Mouse (Mus musculus) heart, embryonic 13.5 days (tissue): ENCODE results near the gene Vmp1. TPM values are rescaled to one million over a fixed set of nuclear protein-coding genes. Genes with fewer than 3 reads are reported as not detected.

Experiments
- ATAC-seq: fragments of 200-750 bp; cut with Nextera tagmentation; 2 replicates; pipeline ENCODE4 v1.8.0; 2017; ENCODE audit warnings: moderate TSS enrichment; ENCODE audit not compliant: insufficient number of reproducible peaks, low FRiP score, low TSS enrichment; ENCODE audit errors: extremely low read depth
- H3K27ac ChIP-seq: fragments of 300-500 bp; sonication (generic); replicated peaks from 2 replicates; pipeline ENCODE4 v1.5.1; 2015; ENCODE audit warnings: moderate library complexity, mild to moderate bottlenecking, inconsistent platforms
- H3K27me3 ChIP-seq: fragments of 300-500 bp; sonication (generic); replicated peaks from 2 replicates; pipeline ENCODE4 v1.6.1; 2015; ENCODE audit warnings: mild to moderate bottlenecking, inconsistent platforms
- H3K36me3 ChIP-seq: fragments of 300-500 bp; sonication (generic); 2 replicates; pipeline ENCODE4 v1.6.1; 2015; ENCODE audit warnings: mild to moderate bottlenecking, inconsistent platforms
- H3K4me1 ChIP-seq: fragments of 300-500 bp; sonication (generic); 2 replicates; pipeline ENCODE4 v1.6.1; 2015; ENCODE audit warnings: inconsistent platforms
- H3K4me2 ChIP-seq: fragments of 300-500 bp; sonication (generic); 2 replicates; pipeline ENCODE4 v1.6.1; 2015; ENCODE audit warnings: inconsistent platforms, mild to moderate bottlenecking, moderate library complexity
- H3K4me3 ChIP-seq: fragments of 300-500 bp; sonication (generic); 2 replicates; pipeline ENCODE4 v1.5.1; 2015; ENCODE audit warnings: moderate library complexity, mild to moderate bottlenecking, inconsistent platforms
- H3K9ac ChIP-seq: fragments of 300-500 bp; sonication (generic); 2 replicates; pipeline ENCODE4 v1.6.1; 2015; ENCODE audit warnings: inconsistent platforms, mild to moderate bottlenecking, moderate library complexity
- H3K9me3 ChIP-seq: fragments of 300-500 bp; sonication (generic); 2 replicates; pipeline ENCODE4 v1.6.1; 2016; ENCODE audit warnings: inconsistent platforms
- WGBS: fragments of 180-500 bp; shearing (Covaris S2); methylation state at CpG from one replicate; pipeline ENCODE4 v1.1.7; 2015; ENCODE audit warnings: mixed read lengths; 5-methylcytosine and 5-hydroxymethylcytosine counted together
- polyA plus RNA-seq: library from polyadenylated mRNA; unstranded; fragments of >200 nt; fragmentation: Nextera tagmentation; extraction: Ambion mirVana; gene quantifications from 2 replicates; pipeline ENCODE4 v1.2.1, GENCODE M21; 2015

Vmp1 gene
- polyA plus RNA-seq, 1 experiment from 2014 or later, result 85.3 TPM

- Histone ChIP-seq H3K4me3 (no peak overlapping the region), H3K36me3 (peaks cover 94% of the 10 kb centered on the region), H3K9me3 (no peaks in the 10 kb centered on the region), H3K4me1 (no peaks in the 10 kb centered on the region), H3K27ac (no peak overlapping the region), H3K4me2 (no peak overlapping the region), H3K9ac (no peak overlapping the region), H3K27me3 (no peaks in the 10 kb centered on the region)
- 84% methylated on average over 2 of the region's 2 CpGs for WGBS
- no peak for ATAC-seq
These were observed 8.9 kb upstream of the Vmp1 start for GRCm38 (mm10) chr11:86692546-86692945.

GRCm38 (mm10) chr11:86691956-86692355 lies 8.3 kb upstream of the Vmp1 start:
- no peak overlapping the region for H3K4me3 ChIP-seq
- no peak overlapping the region for H3K4me2 ChIP-seq
- no peaks in the 10 kb centered on the region for H3K27me3 ChIP-seq
- H3K9ac ChIP-seq, result no peak overlapping the region
- H3K36me3 ChIP-seq, result peaks cover 93% of the 10 kb centered on the region
- 88% methylated on average over 2 of the region's 2 CpGs for WGBS
- no peaks in the 10 kb centered on the region for H3K9me3 ChIP-seq
- ATAC-seq, result no peak
- no peak overlapping the region for H3K27ac ChIP-seq
- H3K4me1 ChIP-seq, result peaks cover 6% of the 10 kb centered on the region

- ATAC-seq, result no peak
- Histone ChIP-seq H3K4me2 (no peak overlapping the region), H3K9ac (no peak overlapping the region), H3K27me3 (no peaks in the 10 kb centered on the region), H3K4me1 (peaks cover 8% of the 10 kb centered on the region), H3K4me3 (no peak overlapping the region), H3K36me3 (peaks cover 89% of the 10 kb centered on the region), H3K27ac (no peak overlapping the region), H3K9me3 (no peaks in the 10 kb centered on the region)
- WGBS, result 92% methylated on average over 3 of the region's 3 CpGs
These were observed 7.8 kb upstream of the Vmp1 start for GRCm38 (mm10) chr11:86691482-86691881.

GRCm38 (mm10) chr11:86690383-86690782 lies 6.7 kb upstream of the Vmp1 start:
- H3K27me3 ChIP-seq, result no peaks in the 10 kb centered on the region
- ATAC-seq, result no peak
- WGBS, result 84% methylated on average over 3 of the region's 3 CpGs
- H3K4me1 ChIP-seq, result peaks cover 15% of the 10 kb centered on the region
- no peak overlapping the region for H3K4me3 ChIP-seq
- no peaks in the 10 kb centered on the region for H3K9me3 ChIP-seq
- H3K9ac ChIP-seq, result no peak overlapping the region
- H3K27ac ChIP-seq, result no peak overlapping the region
- H3K36me3 ChIP-seq, result peaks cover 78% of the 10 kb centered on the region
- H3K4me2 ChIP-seq, result no peak overlapping the region

GRCm38 (mm10) chr11:86685366-86685765 lies 1.7 kb upstream of the Vmp1 start:
- peaks cover 47% of the 10 kb centered on the region for H3K4me1 ChIP-seq
- H3K36me3 ChIP-seq, result peaks cover 30% of the 10 kb centered on the region
- H3K27ac ChIP-seq, result no peak overlapping the region
- peak overlapping the region; percentile 94 for H3K4me2 ChIP-seq
- ATAC-seq, result no peak
- H3K27me3 ChIP-seq, result no peaks in the 10 kb centered on the region
- peak overlapping the region; percentile 92 for H3K9ac ChIP-seq
- 90% methylated on average over 1 of the region's 1 CpGs for WGBS
- H3K9me3 ChIP-seq, result no peaks in the 10 kb centered on the region
- H3K4me3 ChIP-seq, result peak overlapping the region; percentile 87

- Histone ChIP-seq H3K27me3 (no peaks in the 10 kb centered on the region), H3K4me1 (peaks cover 47% of the 10 kb centered on the region), H3K4me3 (peak overlapping the region; percentile 87), H3K36me3 (peaks cover 20% of the 10 kb centered on the region), H3K9ac (peak overlapping the region; percentile 92), H3K4me2 (peak overlapping the region; percentile 94), H3K27ac (peak overlapping the region; percentile 92), H3K9me3 (no peaks in the 10 kb centered on the region)
- 7% methylated on average over 20 of the region's 20 CpGs for WGBS
- ATAC-seq, result no peak
These were observed 733 bp upstream of the Vmp1 start for GRCm38 (mm10) chr11:86684126-86685012.

- no peaks in the 10 kb centered on the region for H3K9me3 ChIP-seq
- H3K9ac ChIP-seq, result peak overlapping the region; percentile 92
- H3K36me3 ChIP-seq, result peaks cover 8% of the 10 kb centered on the region
- H3K27me3 ChIP-seq, result no peaks in the 10 kb centered on the region
- H3K27ac ChIP-seq, result peak overlapping the region; percentile 92
- H3K4me3 ChIP-seq, result peak overlapping the region; percentile 87
- H3K4me2 ChIP-seq, result peak overlapping the region; percentile 94
- ATAC-seq, result no peak
- 33% methylated on average over 7 of the region's 7 CpGs for WGBS
- peaks cover 53% of the 10 kb centered on the region for H3K4me1 ChIP-seq
These were observed 775 bp downstream of the Vmp1 start for GRCm38 (mm10) chr11:86682861-86683260.

- no peaks in the 10 kb centered on the region for H3K27me3 ChIP-seq
- H3K36me3 ChIP-seq, result peaks cover 6% of the 10 kb centered on the region; the same call in 1 of the 2 replicates
- H3K9me3 ChIP-seq, result no peaks in the 10 kb centered on the region
- no peak for ATAC-seq
- peaks cover 45% of the 10 kb centered on the region for H3K4me1 ChIP-seq
- 64% methylated on average over 3 of the region's 3 CpGs for WGBS
- H3K27ac ChIP-seq, result no peak overlapping the region
- no peak overlapping the region for H3K9ac ChIP-seq
- H3K4me2 ChIP-seq, result no peak overlapping the region
- no peak overlapping the region for H3K4me3 ChIP-seq
These were observed 2.2 kb downstream of the Vmp1 start for GRCm38 (mm10) chr11:86681423-86681822.

- WGBS, result 90% methylated on average over 3 of the region's 3 CpGs
- no peak overlapping the region for H3K4me2 ChIP-seq
- H3K4me1 ChIP-seq, result peaks cover 42% of the 10 kb centered on the region
- no peak for ATAC-seq
- H3K36me3 ChIP-seq, result peaks cover 6% of the 10 kb centered on the region; the same call in 1 of the 2 replicates
- no peak overlapping the region for H3K9ac ChIP-seq
- no peak overlapping the region for H3K4me3 ChIP-seq
- H3K27me3 ChIP-seq, result no peaks in the 10 kb centered on the region
- no peak overlapping the region for H3K27ac ChIP-seq
- no peaks in the 10 kb centered on the region for H3K9me3 ChIP-seq
These were observed 2.9 kb downstream of the Vmp1 start for GRCm38 (mm10) chr11:86680729-86681128.

GRCm38 (mm10) chr11:86678957-86679356 lies 4.7 kb downstream of the Vmp1 start:
- no peak overlapping the region for H3K4me2 ChIP-seq
- H3K36me3 ChIP-seq, result peaks cover 6% of the 10 kb centered on the region; the same call in 1 of the 2 replicates
- no peaks in the 10 kb centered on the region for H3K27me3 ChIP-seq
- 61% methylated on average over 5 of the region's 5 CpGs for WGBS
- no peak for ATAC-seq
- H3K4me3 ChIP-seq, result no peak overlapping the region
- H3K9ac ChIP-seq, result no peak overlapping the region
- no peak overlapping the region for H3K27ac ChIP-seq
- peaks cover 27% of the 10 kb centered on the region for H3K4me1 ChIP-seq
- H3K9me3 ChIP-seq, result no peaks in the 10 kb centered on the region

- 86% methylated on average over 4 of the region's 4 CpGs for WGBS
- Histone ChIP-seq H3K4me1 (peaks cover 16% of the 10 kb centered on the region), H3K4me3 (no peak overlapping the region), H3K27me3 (no peaks in the 10 kb centered on the region), H3K36me3 (peaks cover 6% of the 10 kb centered on the region; the same call in 1 of the 2 replicates), H3K4me2 (no peak overlapping the region), H3K27ac (no peak overlapping the region), H3K9ac (no peak overlapping the region), H3K9me3 (no peaks in the 10 kb centered on the region)
- ATAC-seq, result no peak
These were observed 8.1 kb downstream of the Vmp1 start for GRCm38 (mm10) chr11:86675520-86675919.

- Histone ChIP-seq H3K4me2 (no peak overlapping the region), H3K27ac (no peak overlapping the region), H3K36me3 (peaks cover 6% of the 10 kb centered on the region; the same call in 1 of the 2 replicates), H3K27me3 (no peaks in the 10 kb centered on the region), H3K9me3 (no peaks in the 10 kb centered on the region), H3K4me3 (no peak overlapping the region), H3K9ac (no peak overlapping the region), H3K4me1 (peaks cover 11% of the 10 kb centered on the region)
- 50% methylated on average over 3 of the region's 3 CpGs for WGBS
- no peak for ATAC-seq
These were observed 10.9 kb downstream of the Vmp1 start for GRCm38 (mm10) chr11:86672772-86673171.
